Mouse (Mus musculus): ENCODE data around the gene Tifab.
"Not testable (repeated sequence)": the region's sequence is repeated elsewhere in the genome, so short reads cannot be mapped to it uniquely, and the experiment has no call there.

The Tifab gene

GRCm38 (mm10) chr13:56178416-56179035 lies at the start of gene Tifab:
Gene Tifab, minus strand, starts transcription at chr13:56178885.
- DNase-seq (ENCODE audit: low read depth, low spot score): no peak

- DNase-seq (ENCODE audit: low read depth, low spot score): no peak
These were observed 47.7 kb upstream of the Tifab start for GRCm38 (mm10) chr13:56226175-56226954.

GRCm38 (mm10) chr13:56223625-56224024 lies 44.9 kb upstream of the Tifab start:
- no peak for DNase-seq (ENCODE audit: low read depth, low spot score)

GRCm38 (mm10) chr13:56222849-56223246 lies 44.2 kb upstream of the Tifab start:
- no peak for DNase-seq (ENCODE audit: low read depth, low spot score)

- DNase-seq (ENCODE audit: low read depth, low spot score): no peak
These were observed 43.5 kb upstream of the Tifab start for GRCm38 (mm10) chr13:56221995-56222848.

GRCm38 (mm10) chr13:56221129-56221910 lies 42.6 kb upstream of the Tifab start:
- no peak for DNase-seq (ENCODE audit: low read depth, low spot score)

- DNase-seq (ENCODE audit: low read depth, low spot score): no peak
These were observed 40.6 kb upstream of the Tifab start for GRCm38 (mm10) chr13:56219254-56219653.

GRCm38 (mm10) chr13:56216090-56216489 lies 37.4 kb upstream of the Tifab start:
- DNase-seq (ENCODE audit: low read depth, low spot score): no peak

GRCm38 (mm10) chr13:56214633-56215032 lies 35.9 kb upstream of the Tifab start:
- no peak for DNase-seq (ENCODE audit: low read depth, low spot score)

- no peak for DNase-seq (ENCODE audit: low read depth, low spot score)
These were observed 30.4 kb upstream of the Tifab start for GRCm38 (mm10) chr13:56209067-56209411.

- DNase-seq (ENCODE audit: low read depth, low spot score): no peak
These were observed 29.8 kb upstream of the Tifab start for GRCm38 (mm10) chr13:56208225-56209066.

- no peak for DNase-seq (ENCODE audit: low read depth, low spot score)
These were observed 20.8 kb upstream of the Tifab start for GRCm38 (mm10) chr13:56199506-56199905.

GRCm38 (mm10) chr13:56197473-56198266 lies 19.0 kb upstream of the Tifab start:
- peak; percentile 92 for DNase-seq (ENCODE audit: low read depth, low spot score)

- DNase-seq (ENCODE audit: low read depth, low spot score): no peak
These were observed 18.3 kb upstream of the Tifab start for GRCm38 (mm10) chr13:56197031-56197430.

- DNase-seq (ENCODE audit: low read depth, low spot score): not testable (repeated sequence)
These were observed 17.1 kb upstream of the Tifab start for GRCm38 (mm10) chr13:56195824-56196223.

- not testable (repeated sequence) for DNase-seq (ENCODE audit: low read depth, low spot score)
These were observed 15.5 kb upstream of the Tifab start for GRCm38 (mm10) chr13:56194181-56194580.

GRCm38 (mm10) chr13:56191225-56191624 lies 12.5 kb upstream of the Tifab start:
- DNase-seq (ENCODE audit: low read depth, low spot score): no peak

GRCm38 (mm10) chr13:56189688-56190087 lies 11.0 kb upstream of the Tifab start:
- no peak for DNase-seq (ENCODE audit: low read depth, low spot score)

GRCm38 (mm10) chr13:56183687-56184086 lies 5.0 kb upstream of the Tifab start:
- no peak for DNase-seq (ENCODE audit: low read depth, low spot score)

GRCm38 (mm10) chr13:56181424-56181823 lies 2.7 kb upstream of the Tifab start:
- DNase-seq (ENCODE audit: low read depth, low spot score): no peak
